18 mouse cellular contexts compared by ENCODE assay signal in the genomic region with DNA sequence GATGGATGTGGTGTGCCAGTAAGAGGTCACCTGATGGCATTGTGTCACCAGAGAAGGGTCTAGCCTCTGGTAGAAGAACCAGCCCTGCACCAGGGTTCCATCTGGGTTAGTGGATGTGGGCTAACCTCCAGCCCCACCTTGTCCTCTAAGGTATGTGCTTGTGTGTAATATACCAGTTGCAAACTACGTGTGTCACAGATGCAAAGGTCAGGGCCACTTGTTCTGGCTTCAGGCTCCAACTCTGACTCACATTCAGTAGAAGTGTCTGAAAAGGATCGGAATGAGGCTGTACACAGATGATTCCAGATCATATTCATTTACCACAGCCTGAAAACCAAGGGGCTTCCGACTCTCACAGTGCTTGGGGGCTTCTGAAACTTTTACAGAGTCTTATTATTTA. TPM values are rescaled to one million over a fixed set of nuclear protein-coding genes. Genes with fewer than 3 reads are reported as not detected.
DNase-seq lines count a peak whose midpoint lies in the region; ATAC-seq and TF ChIP-seq lines count a peak whose summit lies in the region.
"Had no signal": no experiment of that assay in that cellular context is flagged by ENCODE, and none has a peak within 500 bp of the region (broad histone marks: within the 10 kb centered on the region; RNA-seq: fewer than 3 reads in every experiment).

No protein-coding gene starts in this region.

- H3K27ac ChIP-seq in heart, adult 2 months: peak overlapping the region; percentile 68
- H3K27ac ChIP-seq in heart, embryonic 11.5 days (ENCODE audit: low read depth, low read length): no peak overlapping the region
- H3K27ac ChIP-seq in bone marrow macrophage, adult 2 months (ENCODE audit: insufficient read depth, low read depth, low read length): peak overlapping the region; percentile 93
- no peak overlapping the region for H3K27ac ChIP-seq in hindbrain, postnatal 0 days
- H3K27ac ChIP-seq: embryonic facial prominence, embryonic 10.5 days; forebrain, embryonic 13.5 days; heart, embryonic 13.5 days; hindbrain, embryonic 15.5 days had no signal

- no peak overlapping the region for H3K4me2 ChIP-seq in heart, embryonic 11.5 days
- H3K4me2 ChIP-seq in hindbrain, postnatal 0 days (ENCODE audit: low read depth, low read length): no peak overlapping the region
- H3K4me2 ChIP-seq: forebrain, embryonic 13.5 days; heart, embryonic 13.5 days; hindbrain, embryonic 15.5 days had no signal

- H3K4me1 ChIP-seq in heart, adult 2 months (ENCODE audit: control insufficient read depth, insufficient read depth, low read length): peaks cover 3% of the 10 kb centered on the region
- no peaks in the 10 kb centered on the region for H3K4me1 ChIP-seq in heart, embryonic 11.5 days (ENCODE audit: control insufficient read depth, insufficient read depth, low read length)
- peaks cover 39% of the 10 kb centered on the region for H3K4me1 ChIP-seq in bone marrow macrophage, adult 2 months (ENCODE audit: control insufficient read depth, insufficient read depth, low read length)
- H3K4me1 ChIP-seq in hindbrain, postnatal 0 days (ENCODE audit: insufficient read depth, low read length): no peaks in the 10 kb centered on the region
- H3K4me1 ChIP-seq: embryonic facial prominence, embryonic 10.5 days; forebrain, embryonic 13.5 days; heart, embryonic 13.5 days; hindbrain, embryonic 15.5 days had no signal

- no peaks in the 10 kb centered on the region for H3K79me2 ChIP-seq in heart, adult 2 months (replicated peaks; ENCODE audit: control insufficient read depth, insufficient read depth, low read length)

- DNase-seq in heart, adult 2 months: no peak
- peak; percentile 67 for DNase-seq in adrenal gland, postnatal 14 days
- DNase-seq in T-cell, adult 2 months (ENCODE audit: low spot score): no peak
- no peak for DNase-seq in hindbrain, postnatal 0 days (ENCODE audit: low spot score)
- DNase-seq: cerebellum, adult 18-20 months; cerebellum, adult 9-11 months; cerebellum, postnatal 36 days; gastrocnemius, postnatal 10 days; heart, postnatal 36 days; kidney, adult 8-10 months had no signal

- H3K9ac ChIP-seq in heart, adult 2 months (ENCODE audit: low read depth, low read length): no peak overlapping the region
- H3K9ac ChIP-seq in heart, embryonic 11.5 days (ENCODE audit: low read depth, low read length): no peak overlapping the region
- no peak overlapping the region for H3K9ac ChIP-seq in hindbrain, postnatal 0 days (replicated peaks; ENCODE audit: low read length)
- H3K9ac ChIP-seq: forebrain, embryonic 13.5 days; heart, embryonic 13.5 days; hindbrain, embryonic 15.5 days had no signal

- no peaks in the 10 kb centered on the region for H3K27me3 ChIP-seq in heart, adult 2 months (ENCODE audit: control insufficient read depth, insufficient read depth, low read length)
- no peaks in the 10 kb centered on the region for H3K27me3 ChIP-seq in heart, embryonic 11.5 days (ENCODE audit: control insufficient read depth, insufficient read depth, low read length)
- no peaks in the 10 kb centered on the region for H3K27me3 ChIP-seq in hindbrain, postnatal 0 days (ENCODE audit: insufficient read depth, low read length)
- H3K27me3 ChIP-seq: forebrain, embryonic 13.5 days; heart, embryonic 13.5 days; hindbrain, embryonic 15.5 days had no signal

- intact Hi-C loops in heart, adult 2 months (cut with DNase I): no loop called here

- no peaks in the 10 kb centered on the region for H3K36me3 ChIP-seq in heart, adult 2 months (ENCODE audit: control insufficient read depth, insufficient read depth, low read length)
- H3K36me3 ChIP-seq in heart, embryonic 11.5 days (ENCODE audit: control insufficient read depth, insufficient read depth, low read length): no peaks in the 10 kb centered on the region
- H3K36me3 ChIP-seq in hindbrain, postnatal 0 days (ENCODE audit: insufficient read depth, low read length): no peaks in the 10 kb centered on the region
- H3K36me3 ChIP-seq: embryonic facial prominence, embryonic 10.5 days; heart, embryonic 13.5 days; hindbrain, embryonic 15.5 days had no signal

- ATAC-seq in heart, embryonic 11.5 days (replicated peaks; ENCODE audit: insufficient number of reproducible peaks, low FRiP score, low TSS enrichment): no peak
- no peak for ATAC-seq in hindbrain, postnatal 0 days
- ATAC-seq: forebrain, embryonic 13.5 days; inflammation-experienced regulatory T-cells, adult 6 months; intestine, postnatal 0 days had no signal

- TF ChIP-seq POLR2A in heart, adult 2 months (IDR thresholded peaks at IDR 0.05; ENCODE audit: insufficient read depth, low read depth, low read length): no peak
- TF ChIP-seq POLR2A in bone marrow macrophage, adult 2 months (IDR thresholded peaks at IDR 0.05; ENCODE audit: borderline replicate concordance, low read depth, low read length): no peak

- TF ChIP-seq CTCF in heart, adult 2 months (IDR thresholded peaks at IDR 0.05): no peak
- TF ChIP-seq CTCF in bone marrow macrophage, adult 2 months (IDR thresholded peaks at IDR 0.05; ENCODE audit: low read depth, low read length): no peak
- no peak for TF ChIP-seq CTCF in hindbrain, postnatal 0 days (IDR thresholded peaks at IDR 0.05; ENCODE audit: low read depth)

- no peak for TF ChIP-seq EP300 in heart, adult 2 months (IDR thresholded peaks at IDR 0.05; ENCODE audit: insufficient read depth, low read depth, low read length)

- no peaks in the 10 kb centered on the region for H3K9me3 ChIP-seq in heart, embryonic 11.5 days (replicated peaks; ENCODE audit: control insufficient read depth, low read length)
- H3K9me3 ChIP-seq in hindbrain, postnatal 0 days (ENCODE audit: low read length): no peaks in the 10 kb centered on the region
- H3K9me3 ChIP-seq: embryonic facial prominence, embryonic 10.5 days; forebrain, embryonic 13.5 days; hindbrain, embryonic 15.5 days had no signal

- WGBS in heart, adult 2 months: 83% methylated on average over 3 of the region's 3 CpGs
- 75% methylated on average over 3 of the region's 3 CpGs for WGBS in heart, embryonic 11.5 days (ENCODE audit: insufficient replicate concordance)
- 91% methylated on average over 3 of the region's 3 CpGs for WGBS in hindbrain, postnatal 0 days

- no peak overlapping the region for H3K4me3 ChIP-seq in heart, adult 2 months
- no peak overlapping the region for H3K4me3 ChIP-seq in heart, embryonic 11.5 days (ENCODE audit: low read depth, low read length)
- H3K4me3 ChIP-seq in bone marrow macrophage, adult 2 months (ENCODE audit: insufficient read depth, low read length): no peak overlapping the region
- no peak overlapping the region for H3K4me3 ChIP-seq in hindbrain, postnatal 0 days (ENCODE audit: low read length)
- H3K4me3 ChIP-seq: embryonic facial prominence, embryonic 10.5 days; forebrain, embryonic 13.5 days; heart, embryonic 13.5 days; hindbrain, embryonic 15.5 days had no signal

RNA-seq across cellular contexts. Expression of a gene that starts 35.8 kb away (rescaled TPM):
- 1 to 10 TPM; 1.6 to 2.0 TPM for total RNA-seq in heart, adult 2 months (2021)
- 2.3 and 2.4 TPM in 2 replicates for polyA plus RNA-seq in heart, adult 2 months (2012; rRNA removed)
- polyA plus RNA-seq in heart, embryonic 11.5 days (2014; fragmentation: Nextera tagmentation; extraction: Ambion mirVana): 29.3 and 33.4 TPM in 2 replicates
- total RNA-seq in adrenal gland, postnatal 14 days (2021): 13.2 and 16.2 TPM in 2 replicates
- 27.3 and 34.2 TPM in 2 replicates for polyA plus RNA-seq in bone marrow macrophage, adult 2 months (2012; ENCODE audit: insufficient read depth, insufficient read length, missing spikeins)
- 67.0 and 73.5 TPM in 2 replicates for total RNA-seq in hindbrain, postnatal 0 days (2014; rRNA removed)
- polyA plus RNA-seq in hindbrain, postnatal 0 days (2015; fragmentation: Nextera tagmentation; extraction: Ambion mirVana): 90.6 and 91.2 TPM in 2 replicates

Comparison
In these comparisons a context has a peak if more than half of its experiments do, and no peak if none do; other contexts are left out.
1. H3K27ac ChIP-seq: peak in heart, adult 2 months (single experiment) and bone marrow macrophage, adult 2 months (single experiment); none in heart, embryonic 11.5 days (single experiment) and hindbrain, postnatal 0 days (single experiment).